Mouse (Mus musculus): Measurements from ENCODE around the gene Csnk2a2. TPM values are rescaled to one million over a fixed set of nuclear protein-coding genes. Genes with fewer than 3 reads are reported as not detected.

Csnk2a2 gene
- polyA plus RNA-seq, 1 experiment, result 26.1 TPM

DNA sequence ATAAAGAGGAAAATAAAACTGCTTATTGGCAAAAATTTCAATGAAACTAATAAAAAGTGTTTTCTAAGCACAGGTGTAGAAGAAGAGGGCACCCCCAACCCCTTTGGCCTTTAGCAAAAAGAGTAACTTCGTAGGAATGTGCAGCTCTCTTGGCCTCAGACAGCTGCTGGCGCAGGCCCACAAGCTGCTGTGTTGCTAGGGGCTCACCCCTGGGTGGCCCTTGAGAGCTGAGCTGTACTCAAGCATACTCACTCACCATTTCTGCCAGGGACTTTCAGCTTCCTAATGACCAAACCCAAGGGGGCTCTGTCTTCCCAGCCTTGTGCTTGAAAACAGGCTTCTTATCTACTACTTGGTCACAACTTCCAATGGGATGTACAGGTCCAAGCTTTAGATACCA is 23.3 kb downstream of the Csnk2a2 start:
- Histone ChIP-seq H3K27ac (ENCODE audit: control insufficient read depth, insufficient read depth, low read depth, low read length, poor library complexity) (no peak overlapping the region), H3K4me1 (ENCODE audit: control insufficient read depth, insufficient read depth, low read length) (no peaks in the 10 kb centered on the region), H3K4me3 (replicated peaks; ENCODE audit: control insufficient read depth, low read depth, low read length) (no peak overlapping the region)
- TF ChIP-seq POLR2A (IDR thresholded peaks at IDR 0.05; ENCODE audit: borderline replicate concordance, control insufficient read depth, low read depth, low read length), result no peak
- no peak for TF ChIP-seq CTCF (IDR thresholded peaks at IDR 0.05; ENCODE audit: control insufficient read depth, insufficient read depth, low read length)
- 87% methylated on average over 2 of the region's 2 CpGs for WGBS

DNA sequence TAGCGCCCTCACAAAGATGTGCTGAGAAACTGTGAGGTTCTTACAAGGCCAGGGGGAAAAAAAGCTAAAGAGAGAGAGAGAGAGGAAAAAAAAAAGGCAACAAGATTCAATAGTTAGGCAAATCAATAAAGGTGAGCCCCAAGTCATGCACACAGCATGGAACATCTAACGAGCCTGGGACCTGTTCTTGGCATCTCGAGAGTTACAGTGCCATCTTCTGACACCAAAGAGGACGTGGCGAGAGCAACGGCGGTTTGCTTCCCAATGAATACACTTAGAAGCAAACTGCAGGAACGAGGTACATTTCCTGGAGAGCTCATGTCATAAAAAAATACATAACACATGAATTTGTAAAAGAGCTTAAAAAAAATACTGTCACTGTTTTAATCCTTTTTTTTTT is 37.3 kb downstream of the Csnk2a2 start:
- no peaks in the 10 kb centered on the region for H3K4me1 ChIP-seq (ENCODE audit: control insufficient read depth, insufficient read depth, low read length)
- H3K4me3 ChIP-seq (replicated peaks; ENCODE audit: control insufficient read depth, low read depth, low read length), result no peak overlapping the region
- 69% methylated on average over 8 of the region's 8 CpGs for WGBS
- no peak overlapping the region for H3K27ac ChIP-seq (ENCODE audit: control insufficient read depth, insufficient read depth, low read depth, low read length, poor library complexity)
- TF ChIP-seq POLR2A (IDR thresholded peaks at IDR 0.05; ENCODE audit: borderline replicate concordance, control insufficient read depth, low read depth, low read length) (no peak), CTCF (IDR thresholded peaks at IDR 0.05; ENCODE audit: control insufficient read depth, insufficient read depth, low read length) (no peak)

DNA sequence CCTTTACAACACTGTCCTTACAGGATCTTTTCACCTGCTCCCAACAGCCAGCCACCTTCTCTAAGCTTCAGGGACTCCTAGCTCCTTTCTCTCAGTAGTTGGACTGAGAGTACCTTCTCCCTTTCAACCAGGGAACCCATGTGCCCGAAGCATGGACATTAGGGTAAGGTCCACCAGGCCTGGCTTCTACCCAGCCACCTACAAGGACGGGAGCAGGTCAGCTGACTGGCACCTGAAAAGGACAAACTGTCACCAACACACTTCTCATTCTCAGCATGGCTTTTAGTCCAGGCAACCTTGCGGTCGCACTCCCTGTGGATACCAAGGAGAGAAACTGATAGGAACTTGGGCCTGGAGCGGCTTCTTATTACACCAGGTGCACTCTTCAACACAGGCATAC is 39.6 kb downstream of the Csnk2a2 start:
- 91% methylated on average over 5 of the region's 5 CpGs for WGBS
- no peak for TF ChIP-seq POLR2A (IDR thresholded peaks at IDR 0.05; ENCODE audit: borderline replicate concordance, control insufficient read depth, low read depth, low read length)
- TF ChIP-seq CTCF (IDR thresholded peaks at IDR 0.05; ENCODE audit: control insufficient read depth, insufficient read depth, low read length), result no peak
- no peak overlapping the region for H3K4me3 ChIP-seq (replicated peaks; ENCODE audit: control insufficient read depth, low read depth, low read length)
- no peak overlapping the region for H3K27ac ChIP-seq (ENCODE audit: control insufficient read depth, insufficient read depth, low read depth, low read length, poor library complexity)
- H3K4me1 ChIP-seq (ENCODE audit: control insufficient read depth, insufficient read depth, low read length), result no peaks in the 10 kb centered on the region

DNA sequence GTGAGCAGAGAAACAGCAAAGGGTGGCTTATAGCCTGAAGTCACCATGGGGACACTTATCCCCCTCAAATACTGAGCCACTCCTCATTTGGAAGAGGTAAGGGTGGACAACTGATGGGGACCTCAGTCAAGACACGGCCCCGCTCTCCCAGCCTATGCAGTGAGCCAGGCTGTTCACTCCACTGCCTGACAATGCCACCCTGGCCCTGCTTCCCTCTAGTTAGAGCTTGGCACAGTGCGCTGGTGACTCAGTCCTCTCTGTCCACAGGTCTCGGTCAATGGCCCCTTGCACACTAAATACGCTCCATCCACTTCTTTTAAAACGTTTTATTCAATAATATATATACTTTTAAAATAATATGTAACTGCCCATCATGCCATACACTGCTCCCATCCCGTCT is 42.2 kb downstream of the Csnk2a2 start:
- H3K27ac ChIP-seq (ENCODE audit: control insufficient read depth, insufficient read depth, low read depth, low read length, poor library complexity), result no peak overlapping the region
- H3K4me1 ChIP-seq (ENCODE audit: control insufficient read depth, insufficient read depth, low read length), result no peaks in the 10 kb centered on the region
- no peak for TF ChIP-seq POLR2A (IDR thresholded peaks at IDR 0.05; ENCODE audit: borderline replicate concordance, control insufficient read depth, low read depth, low read length)
- TF ChIP-seq CTCF (IDR thresholded peaks at IDR 0.05; ENCODE audit: control insufficient read depth, insufficient read depth, low read length), result no peak
- H3K4me3 ChIP-seq (replicated peaks; ENCODE audit: control insufficient read depth, low read depth, low read length), result no peak overlapping the region
- 87% methylated on average over 7 of the region's 7 CpGs for WGBS

DNA sequence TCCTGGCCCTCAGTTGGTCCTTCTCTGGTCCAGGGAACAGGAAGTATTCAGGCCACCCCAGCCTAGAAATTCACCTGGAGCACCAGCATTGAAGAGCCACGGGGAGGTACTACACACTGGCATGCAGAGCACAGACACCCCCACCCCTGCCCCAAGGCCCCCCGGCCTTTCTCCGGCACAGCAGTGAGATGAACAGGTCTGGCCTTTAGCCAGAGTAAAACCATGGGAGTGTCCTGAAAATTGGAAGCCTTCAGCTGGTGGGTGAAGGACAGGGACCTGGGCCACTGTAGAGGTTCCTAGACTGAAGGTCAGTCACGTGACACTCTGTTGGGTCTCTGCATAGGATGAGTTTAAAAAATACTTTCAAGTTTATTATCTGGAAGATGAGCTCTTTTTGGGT is 44.8 kb downstream of the Csnk2a2 start:
- Histone ChIP-seq H3K4me1 (ENCODE audit: control insufficient read depth, insufficient read depth, low read length) (peaks cover 2% of the 10 kb centered on the region; the same call in 1 of the 2 replicates), H3K27ac (ENCODE audit: control insufficient read depth, insufficient read depth, low read depth, low read length, poor library complexity) (no peak overlapping the region), H3K4me3 (replicated peaks; ENCODE audit: control insufficient read depth, low read depth, low read length) (no peak overlapping the region)
- TF ChIP-seq CTCF (IDR thresholded peaks at IDR 0.05; ENCODE audit: control insufficient read depth, insufficient read depth, low read length) (no peak), POLR2A (IDR thresholded peaks at IDR 0.05; ENCODE audit: borderline replicate concordance, control insufficient read depth, low read depth, low read length) (no peak)
- 87% methylated on average over 4 of the region's 4 CpGs for WGBS

DNA sequence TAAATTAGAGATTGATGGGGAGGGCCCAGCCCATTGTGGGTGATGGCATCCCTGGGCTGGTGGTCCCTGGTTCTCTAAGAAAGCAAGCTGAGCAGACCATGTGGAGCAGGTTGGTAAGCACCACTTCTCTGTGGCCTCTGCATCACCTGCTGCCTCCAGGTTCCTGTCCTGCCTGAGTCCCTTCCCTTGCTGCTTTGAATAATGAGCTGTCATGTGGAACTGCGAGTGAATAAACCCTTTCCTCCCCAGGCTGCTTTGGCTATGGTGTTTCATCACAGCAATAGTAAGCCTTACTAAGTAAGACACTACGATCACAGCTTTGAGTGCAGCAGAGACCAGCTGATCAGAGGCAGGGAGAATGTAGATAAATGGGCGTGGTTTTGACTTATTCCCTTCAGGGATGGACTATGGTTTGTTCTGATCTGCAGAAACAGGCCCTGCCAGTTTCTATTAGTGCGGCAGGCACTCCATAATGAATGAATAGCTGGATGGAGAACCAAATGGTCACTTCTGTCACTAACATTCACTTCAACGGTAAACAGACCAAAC is 48.3 kb downstream of the Csnk2a2 start:
- Histone ChIP-seq H3K27ac (ENCODE audit: control insufficient read depth, insufficient read depth, low read depth, low read length, poor library complexity) (no peak overlapping the region), H3K4me3 (replicated peaks; ENCODE audit: control insufficient read depth, low read depth, low read length) (no peak overlapping the region), H3K4me1 (ENCODE audit: control insufficient read depth, insufficient read depth, low read length) (peaks cover 2% of the 10 kb centered on the region; the same call in 1 of the 2 replicates)
- TF ChIP-seq CTCF (IDR thresholded peaks at IDR 0.05; ENCODE audit: control insufficient read depth, insufficient read depth, low read length), result no peak
- TF ChIP-seq POLR2A (IDR thresholded peaks at IDR 0.05; ENCODE audit: borderline replicate concordance, control insufficient read depth, low read depth, low read length), result no peak
- 58% methylated on average over 5 of the region's 5 CpGs for WGBS

DNA sequence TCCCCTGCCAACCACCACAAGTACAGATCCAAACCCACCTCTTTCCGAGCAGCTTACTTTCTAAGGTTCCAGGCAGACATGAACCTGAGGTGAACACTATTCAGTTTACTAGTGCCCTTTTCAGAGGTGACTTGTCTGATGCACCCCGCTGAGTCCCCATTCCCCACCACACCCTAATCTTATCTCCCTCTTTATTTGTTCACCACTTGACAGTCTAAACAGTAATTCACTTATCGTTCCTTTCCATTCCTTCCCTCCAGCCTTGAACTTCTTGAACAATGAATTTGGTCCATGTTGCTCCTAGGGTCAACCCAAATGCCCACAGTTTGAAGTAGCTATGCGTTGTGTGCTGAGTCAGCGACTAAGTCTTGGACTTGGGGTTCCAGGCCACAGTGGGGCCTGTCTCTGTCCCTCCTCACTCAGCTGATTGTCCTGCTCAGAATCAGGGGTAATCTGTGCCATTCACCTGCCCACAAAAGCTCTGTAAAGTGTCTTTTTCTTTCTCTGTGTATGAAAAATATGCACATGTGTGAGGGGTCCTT is 49.6 kb downstream of the Csnk2a2 start:
- no peak overlapping the region for H3K27ac ChIP-seq (ENCODE audit: control insufficient read depth, insufficient read depth, low read depth, low read length, poor library complexity)
- peaks cover 2% of the 10 kb centered on the region; the same call in 1 of the 2 replicates for H3K4me1 ChIP-seq (ENCODE audit: control insufficient read depth, insufficient read depth, low read length)
- WGBS, result 67% methylated on average over 5 of the region's 5 CpGs
- TF ChIP-seq POLR2A (IDR thresholded peaks at IDR 0.05; ENCODE audit: borderline replicate concordance, control insufficient read depth, low read depth, low read length), result no peak
- no peak for TF ChIP-seq CTCF (IDR thresholded peaks at IDR 0.05; ENCODE audit: control insufficient read depth, insufficient read depth, low read length)
- H3K4me3 ChIP-seq (replicated peaks; ENCODE audit: control insufficient read depth, low read depth, low read length), result no peak overlapping the region

DNA sequence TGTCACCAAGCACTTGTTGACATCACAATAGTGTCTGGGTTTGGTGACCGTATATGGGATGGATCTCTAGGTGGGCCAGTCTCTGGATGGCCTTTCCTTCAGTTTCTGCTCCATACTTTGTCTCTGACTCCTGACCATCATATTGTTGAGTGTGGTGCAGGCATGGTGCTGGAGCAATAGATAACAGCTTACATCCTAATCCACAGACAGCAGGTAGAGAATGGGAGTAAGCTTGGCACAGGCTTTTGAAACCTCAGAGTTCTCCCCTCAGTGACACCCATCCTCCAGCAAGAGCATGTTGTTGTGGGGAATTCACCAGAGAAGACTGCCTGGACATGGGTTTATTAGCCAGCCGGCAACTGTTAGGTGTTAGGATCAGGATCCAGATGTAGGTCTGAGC is 50.4 kb downstream of the Csnk2a2 start:
- TF ChIP-seq CTCF (IDR thresholded peaks at IDR 0.05; ENCODE audit: control insufficient read depth, insufficient read depth, low read length), result no peak
- TF ChIP-seq POLR2A (IDR thresholded peaks at IDR 0.05; ENCODE audit: borderline replicate concordance, control insufficient read depth, low read depth, low read length), result no peak
- Histone ChIP-seq H3K4me3 (replicated peaks; ENCODE audit: control insufficient read depth, low read depth, low read length) (no peak overlapping the region), H3K27ac (ENCODE audit: control insufficient read depth, insufficient read depth, low read depth, low read length, poor library complexity) (no peak overlapping the region), H3K4me1 (ENCODE audit: control insufficient read depth, insufficient read depth, low read length) (peaks cover 2% of the 10 kb centered on the region; the same call in 1 of the 2 replicates)
- WGBS, result 79% methylated on average over 2 of the region's 2 CpGs
